Mouse (Mus musculus) limb, embryonic 15.5 days (tissue): ENCODE measurements at regions not wholly inside any gene's neighbourhood (a gene's known extent, or its start where the extent isn't known, plus 50 kb on each side); places are given as distances from the start of the nearest gene placed in this dataset.

Source experiments
- ATAC-seq: fragments of 200-750 bp; cut with Nextera tagmentation; 2 replicates; pipeline ENCODE4 v1.8.0; 2017; ENCODE audit warnings: low read depth, moderate TSS enrichment; ENCODE audit not compliant: insufficient number of reproducible peaks, low FRiP score, low TSS enrichment
- H3K27ac ChIP-seq: fragments of 300-500 bp; sonication (generic); 2 replicates; pipeline ENCODE4 v1.5.1; 2015; ENCODE audit warnings: moderate library complexity, mild to moderate bottlenecking, inconsistent platforms
- H3K27me3 ChIP-seq: fragments of 300-500 bp; sonication (generic); 2 replicates; pipeline ENCODE4 v1.6.1; 2015; ENCODE audit warnings: inconsistent platforms
- H3K36me3 ChIP-seq: fragments of 300-500 bp; sonication (generic); 2 replicates; pipeline ENCODE4 v1.6.1; 2015; ENCODE audit warnings: inconsistent platforms
- H3K4me1 ChIP-seq: fragments of 300-500 bp; sonication (generic); 2 replicates; pipeline ENCODE4 v1.6.1; 2015; ENCODE audit warnings: inconsistent platforms
- H3K4me2 ChIP-seq: fragments of 300-500 bp; sonication (generic); 2 replicates; pipeline ENCODE4 v1.6.1; 2015; ENCODE audit warnings: mild to moderate bottlenecking, inconsistent platforms
- H3K4me3 ChIP-seq: fragments of 300-500 bp; sonication (generic); 2 replicates; pipeline ENCODE4 v1.5.1; 2015; ENCODE audit warnings: mild to moderate bottlenecking, inconsistent platforms
- H3K9ac ChIP-seq: fragments of 300-500 bp; sonication (generic); 2 replicates; pipeline ENCODE4 v1.6.1; 2015; ENCODE audit warnings: inconsistent platforms
- H3K9me3 ChIP-seq: fragments of 300-500 bp; sonication (generic); 2 replicates; pipeline ENCODE4 v1.6.1; 2016; ENCODE audit warnings: inconsistent platforms
- WGBS: fragments of 180-500 bp; shearing (Covaris S2); methylation state at CpG from one replicate; pipeline ENCODE4 v1.1.7; 2015; 5-methylcytosine and 5-hydroxymethylcytosine counted together

GRCm38 (mm10) chr15:93675624-93676023 lies 79.9 kb upstream of the Prickle1 start:
- H3K27ac ChIP-seq = no peak overlapping the region
- no peak overlapping the region for H3K4me2 ChIP-seq
- no peak overlapping the region for H3K4me3 ChIP-seq
- ATAC-seq = no peak
- H3K36me3 ChIP-seq = no peaks in the 10 kb centered on the region
- H3K4me1 ChIP-seq = peaks cover 8% of the 10 kb centered on the region; the same call in 1 of the 2 replicates
- H3K9me3 ChIP-seq = no peaks in the 10 kb centered on the region
- WGBS = 95% methylated on average over 6 of the region's 6 CpGs
- H3K27me3 ChIP-seq = no peaks in the 10 kb centered on the region
- H3K9ac ChIP-seq = no peak overlapping the region

- peaks cover 8% of the 10 kb centered on the region; the same call in 1 of the 2 replicates for H3K4me1 ChIP-seq
- no peaks in the 10 kb centered on the region for H3K36me3 ChIP-seq
- no peaks in the 10 kb centered on the region for H3K27me3 ChIP-seq
- WGBS = 55% methylated on average over 10 of the region's 10 CpGs
- no peak overlapping the region for H3K27ac ChIP-seq
- H3K9me3 ChIP-seq = no peaks in the 10 kb centered on the region
- H3K4me3 ChIP-seq = no peak overlapping the region
- ATAC-seq = no peak
- no peak overlapping the region for H3K4me2 ChIP-seq
- no peak overlapping the region for H3K9ac ChIP-seq
These were observed 78.3 kb upstream of the Prickle1 start for GRCm38 (mm10) chr15:93673976-93674375.

GRCm38 (mm10) chr15:93663876-93664275 lies 68.2 kb upstream of the Prickle1 start:
- peaks cover 3% of the 10 kb centered on the region; the same call in 1 of the 2 replicates for H3K4me1 ChIP-seq
- 21% methylated on average over 5 of the region's 5 CpGs for WGBS
- H3K4me3 ChIP-seq = no peak overlapping the region
- H3K27ac ChIP-seq = no peak overlapping the region
- no peaks in the 10 kb centered on the region for H3K9me3 ChIP-seq
- no peak overlapping the region for H3K9ac ChIP-seq
- no peak overlapping the region for H3K4me2 ChIP-seq
- no peak for ATAC-seq
- H3K27me3 ChIP-seq = no peaks in the 10 kb centered on the region
- no peaks in the 10 kb centered on the region for H3K36me3 ChIP-seq

GRCm38 (mm10) chr15:93662601-93663000 lies 66.9 kb upstream of the Prickle1 start:
- H3K27ac ChIP-seq = no peak overlapping the region
- H3K4me3 ChIP-seq = no peak overlapping the region
- H3K4me2 ChIP-seq = no peak overlapping the region
- no peaks in the 10 kb centered on the region for H3K36me3 ChIP-seq
- H3K9me3 ChIP-seq = no peaks in the 10 kb centered on the region
- H3K9ac ChIP-seq = no peak overlapping the region
- ATAC-seq = no peak
- H3K27me3 ChIP-seq = no peaks in the 10 kb centered on the region
- 88% methylated on average over 1 of the region's 1 CpGs for WGBS
- peaks cover 5% of the 10 kb centered on the region; the same call in 1 of the 2 replicates for H3K4me1 ChIP-seq

- Histone ChIP-seq H3K27me3 (no peaks in the 10 kb centered on the region), H3K9me3 (no peaks in the 10 kb centered on the region), H3K4me3 (no peak overlapping the region), H3K36me3 (no peaks in the 10 kb centered on the region), H3K9ac (no peak overlapping the region), H3K4me1 (peaks cover 10% of the 10 kb centered on the region), H3K27ac (no peak overlapping the region), H3K4me2 (no peak overlapping the region)
- 94% methylated on average over 2 of the region's 2 CpGs for WGBS
- no peak for ATAC-seq
These were observed 66.1 kb upstream of the Prickle1 start for GRCm38 (mm10) chr15:93661801-93662200.

- H3K4me1 ChIP-seq = peaks cover 17% of the 10 kb centered on the region
- no peaks in the 10 kb centered on the region for H3K36me3 ChIP-seq
- H3K27ac ChIP-seq = no peak overlapping the region
- H3K27me3 ChIP-seq = no peaks in the 10 kb centered on the region
- no peak for ATAC-seq
- 79% methylated on average over 14 of the region's 14 CpGs for WGBS
- H3K9me3 ChIP-seq = no peaks in the 10 kb centered on the region
- H3K9ac ChIP-seq = no peak overlapping the region
- no peak overlapping the region for H3K4me3 ChIP-seq
- no peak overlapping the region for H3K4me2 ChIP-seq
These were observed 65.4 kb upstream of the Prickle1 start for GRCm38 (mm10) chr15:93660952-93661648.

GRCm38 (mm10) chr15:93657171-93657570 lies 61.5 kb upstream of the Prickle1 start:
- no peak for ATAC-seq
- peaks cover 32% of the 10 kb centered on the region for H3K4me1 ChIP-seq
- peak overlapping the region; percentile 74; the same call in 1 of the 2 replicates for H3K27ac ChIP-seq
- 82% methylated on average over 6 of the region's 6 CpGs for WGBS
- no peaks in the 10 kb centered on the region for H3K36me3 ChIP-seq
- H3K4me2 ChIP-seq = no peak overlapping the region
- H3K9me3 ChIP-seq = no peaks in the 10 kb centered on the region
- H3K9ac ChIP-seq = no peak overlapping the region
- H3K4me3 ChIP-seq = no peak overlapping the region
- no peaks in the 10 kb centered on the region for H3K27me3 ChIP-seq

GRCm38 (mm10) chr15:93656713-93657112 lies 61.0 kb upstream of the Prickle1 start:
- Histone ChIP-seq H3K9me3 (no peaks in the 10 kb centered on the region), H3K4me3 (no peak overlapping the region), H3K4me1 (peaks cover 32% of the 10 kb centered on the region), H3K4me2 (no peak overlapping the region), H3K9ac (no peak overlapping the region), H3K36me3 (no peaks in the 10 kb centered on the region), H3K27me3 (no peaks in the 10 kb centered on the region), H3K27ac (peak overlapping the region; percentile 74)
- 16% methylated on average over 6 of the region's 6 CpGs for WGBS
- ATAC-seq = no peak; the same call in 1 of the 2 replicates

- Histone ChIP-seq H3K9ac (no peak overlapping the region), H3K4me1 (peaks cover 38% of the 10 kb centered on the region), H3K36me3 (no peaks in the 10 kb centered on the region), H3K4me3 (no peak overlapping the region), H3K27ac (peak overlapping the region; percentile 74; the same call in 1 of the 2 replicates), H3K9me3 (no peaks in the 10 kb centered on the region), H3K4me2 (no peak overlapping the region), H3K27me3 (no peaks in the 10 kb centered on the region)
- 94% methylated on average over 6 of the region's 6 CpGs for WGBS
- no peak for ATAC-seq
These were observed 60.1 kb upstream of the Prickle1 start for GRCm38 (mm10) chr15:93655743-93656142.

GRCm38 (mm10) chr15:93655243-93655642 lies 59.6 kb upstream of the Prickle1 start:
- H3K9ac ChIP-seq = no peak overlapping the region
- H3K27me3 ChIP-seq = no peaks in the 10 kb centered on the region
- no peak for ATAC-seq
- H3K27ac ChIP-seq = 0 out of 2 replicates have a peak overlapping the region, but pooled peaks have one; percentile 9
- WGBS = 76% methylated on average over 6 of the region's 6 CpGs
- H3K4me1 ChIP-seq = peaks cover 40% of the 10 kb centered on the region
- H3K36me3 ChIP-seq = no peaks in the 10 kb centered on the region
- H3K9me3 ChIP-seq = no peaks in the 10 kb centered on the region
- H3K4me3 ChIP-seq = no peak overlapping the region
- H3K4me2 ChIP-seq = no peak overlapping the region

- WGBS = 92% methylated on average over 1 of the region's 1 CpGs
- no peaks in the 10 kb centered on the region for H3K9me3 ChIP-seq
These were observed 57.7 kb upstream of the Prickle1 start for GRCm38 (mm10) chr15:93653378-93653777.

GRCm38 (mm10) chr15:93650981-93651757 lies 55.5 kb upstream of the Prickle1 start:
- WGBS = 52% methylated on average over 14 of the region's 14 CpGs
- no peak for ATAC-seq
- Histone ChIP-seq H3K27ac (no peak overlapping the region), H3K4me2 (no peak overlapping the region), H3K36me3 (no peaks in the 10 kb centered on the region), H3K4me1 (peaks cover 27% of the 10 kb centered on the region), H3K4me3 (no peak overlapping the region), H3K27me3 (no peaks in the 10 kb centered on the region), H3K9ac (no peak overlapping the region), H3K9me3 (no peaks in the 10 kb centered on the region)

More at GRCm38 (mm10) chr15:93653378-93653777, 57.7 kb upstream of the Prickle1 start:
- no peak for ATAC-seq
- Histone ChIP-seq H3K4me1 (peaks cover 41% of the 10 kb centered on the region), H3K9ac (no peak overlapping the region), H3K36me3 (no peaks in the 10 kb centered on the region), H3K4me2 (no peak overlapping the region), H3K27ac (no peak overlapping the region), H3K27me3 (no peaks in the 10 kb centered on the region), H3K4me3 (no peak overlapping the region)
